ENCODE assay signal across 27 mouse cellular contexts in genomic region chr3:109164088-109164487, GRCm38 (mm10). TPM values are rescaled to one million over a fixed set of nuclear protein-coding genes. Genes with fewer than 3 reads are reported as not detected.
DNase-seq lines count a peak whose midpoint lies in the region; ATAC-seq and TF ChIP-seq lines count a peak whose summit lies in the region.
"Had no signal": no experiment of that assay in that cellular context is flagged by ENCODE, and none has a peak within 500 bp of the region (broad histone marks: within the 10 kb centered on the region; RNA-seq: fewer than 3 reads in every experiment).

No protein-coding gene starts in this region.

- no peak overlapping the region for H3K27ac ChIP-seq in hindbrain, embryonic 16.5 days (ENCODE audit: low read depth, low read length)
- no peak overlapping the region for H3K27ac ChIP-seq in hindbrain, embryonic 12.5 days
- H3K27ac ChIP-seq: embryonic facial prominence, embryonic 12.5 days; embryonic facial prominence, embryonic 15.5 days; forebrain, embryonic 12.5 days; forebrain, embryonic 15.5 days; heart, embryonic 13.5 days; hindbrain, embryonic 13.5 days; hindbrain, postnatal 0 days had no signal

- H3K36me3 ChIP-seq in hindbrain, embryonic 16.5 days (ENCODE audit: control insufficient read depth, insufficient read depth, low read length): no peaks in the 10 kb centered on the region
- peaks cover 15% of the 10 kb centered on the region for H3K36me3 ChIP-seq in hindbrain, embryonic 12.5 days
- peaks cover 87% of the 10 kb centered on the region for H3K36me3 ChIP-seq in C2C12 (ENCODE audit: control insufficient read depth, insufficient read depth)
- peaks cover 42% of the 10 kb centered on the region for H3K36me3 ChIP-seq in myocyte (ENCODE audit: control insufficient read depth, insufficient read depth)
- H3K36me3 ChIP-seq: forebrain, embryonic 15.5 days; G1E; hindbrain, embryonic 13.5 days had no signal

- 61% methylated on average over 2 of the region's 2 CpGs for WGBS in hindbrain, embryonic 16.5 days
- 86% methylated on average over 2 of the region's 2 CpGs for WGBS in hindbrain, embryonic 12.5 days

- H3ac ChIP-seq in C2C12 (ENCODE audit: control insufficient read depth, insufficient read length, low read depth): peak overlapping the region; percentile 32
- H3ac ChIP-seq in myocyte (ENCODE audit: control insufficient read depth, insufficient read length): no peak overlapping the region

- H3K27me3 ChIP-seq in hindbrain, embryonic 16.5 days (replicated peaks; ENCODE audit: control insufficient read depth, insufficient read depth, low read length): no peaks in the 10 kb centered on the region
- no peaks in the 10 kb centered on the region for H3K27me3 ChIP-seq in hindbrain, embryonic 12.5 days
- no peaks in the 10 kb centered on the region for H3K27me3 ChIP-seq in C2C12 (ENCODE audit: control insufficient read depth, insufficient read depth, insufficient read length)
- no peaks in the 10 kb centered on the region for H3K27me3 ChIP-seq in myocyte (ENCODE audit: control insufficient read depth, insufficient read depth, insufficient read length)
- H3K27me3 ChIP-seq: CH12.LX; embryonic facial prominence, embryonic 12.5 days; embryonic facial prominence, embryonic 15.5 days; forebrain, embryonic 12.5 days; forebrain, embryonic 15.5 days; heart, embryonic 13.5 days; hindbrain, embryonic 13.5 days had no signal

- peak; percentile 45 for DNase-seq in 3T3-L1 (ENCODE audit: low read depth, low spot score)
- no peak for DNase-seq in layer of hippocampus, adult 9-10 months (ENCODE audit: low spot score)
- DNase-seq: adrenal gland, adult 2 months; adrenal gland, postnatal 14 days; cerebellum, adult 11 months; cerebellum, adult 2 months; cerebellum, adult 9-11 months; cerebellum, postnatal 25 days; gastrocnemius, postnatal 10 days; gastrocnemius, postnatal 36 days; heart, postnatal 14 days had no signal

- no peaks in the 10 kb centered on the region for H3K9me3 ChIP-seq in hindbrain, embryonic 16.5 days (ENCODE audit: control insufficient read depth, low read length)
- H3K9me3 ChIP-seq in hindbrain, embryonic 12.5 days (replicated peaks): no peaks in the 10 kb centered on the region
- H3K9me3 ChIP-seq: embryonic facial prominence, embryonic 12.5 days; embryonic facial prominence, embryonic 15.5 days; forebrain, embryonic 12.5 days; forebrain, embryonic 15.5 days; heart, embryonic 13.5 days; hindbrain, embryonic 13.5 days had no signal

- no peak overlapping the region for H3K4me2 ChIP-seq in hindbrain, embryonic 16.5 days (ENCODE audit: low read length)
- H3K4me2 ChIP-seq in hindbrain, embryonic 12.5 days (replicated peaks): no peak overlapping the region
- peak overlapping the region; percentile 90 for H3K4me2 ChIP-seq in myocyte (ENCODE audit: low read depth)
- H3K4me2 ChIP-seq: embryonic facial prominence, embryonic 12.5 days; embryonic facial prominence, embryonic 15.5 days; forebrain, embryonic 12.5 days; forebrain, embryonic 15.5 days; heart, embryonic 13.5 days; hindbrain, embryonic 13.5 days had no signal

- ATAC-seq in hindbrain, embryonic 16.5 days: peak; percentile 52; the same call in 1 of the 2 replicates
- ATAC-seq in hindbrain, embryonic 12.5 days (ENCODE audit: low FRiP score): no peak
- ATAC-seq: forebrain, embryonic 15.5 days; hindbrain, postnatal 0 days; inflammation-experienced regulatory T-cells, adult 6 months; intestine, embryonic 16.5 days had no signal

- no peak overlapping the region for H3K4me3 ChIP-seq in hindbrain, embryonic 16.5 days (ENCODE audit: low read length)
- no peak overlapping the region for H3K4me3 ChIP-seq in hindbrain, embryonic 12.5 days
- H3K4me3 ChIP-seq in C2C12 (ENCODE audit: insufficient read depth, poor library complexity, severe bottlenecking) (no peak overlapping the region), myocyte (no peak overlapping the region)
- H3K4me3 ChIP-seq: embryonic facial prominence, embryonic 12.5 days; embryonic facial prominence, embryonic 15.5 days; erythroblast, embryonic 14.5 days; forebrain, embryonic 12.5 days; forebrain, embryonic 15.5 days; heart, embryonic 13.5 days; hindbrain, embryonic 13.5 days had no signal

- H3K79me3 ChIP-seq in C2C12 (ENCODE audit: low read depth): peaks cover 5% of the 10 kb centered on the region

- H3K79me2 ChIP-seq in C2C12 (ENCODE audit: control insufficient read depth, insufficient read depth) (peaks cover 14% of the 10 kb centered on the region), myocyte (ENCODE audit: control insufficient read depth, insufficient read depth) (no peaks in the 10 kb centered on the region)

- H3K9ac ChIP-seq in hindbrain, embryonic 16.5 days (ENCODE audit: low read depth, low read length): no peak overlapping the region
- H3K9ac ChIP-seq in hindbrain, embryonic 12.5 days: no peak overlapping the region
- H3K9ac ChIP-seq: embryonic facial prominence, embryonic 12.5 days; embryonic facial prominence, embryonic 15.5 days; forebrain, embryonic 12.5 days; forebrain, embryonic 15.5 days; heart, embryonic 13.5 days; hindbrain, embryonic 13.5 days had no signal

- H3K4me1 ChIP-seq in hindbrain, embryonic 16.5 days (ENCODE audit: control insufficient read depth, insufficient read depth, low read depth, low read length): no peaks in the 10 kb centered on the region
- no peaks in the 10 kb centered on the region for H3K4me1 ChIP-seq in hindbrain, embryonic 12.5 days
- H3K4me1 ChIP-seq: embryonic facial prominence, embryonic 12.5 days; embryonic facial prominence, embryonic 15.5 days; forebrain, embryonic 12.5 days; forebrain, embryonic 15.5 days; hindbrain, embryonic 13.5 days had no signal

- no peak for TF ChIP-seq POLR2A in myocyte (IDR thresholded peaks at IDR 0.05; ENCODE audit: insufficient read length, low read depth)

- no peak for TF ChIP-seq CTCF in C2C12 (IDR thresholded peaks at IDR 0.05; ENCODE audit: control insufficient read depth, insufficient read depth, insufficient read length)

TF ChIP-seq in C2C12, 6 proteins besides CTCF, POLR2A, EP300 and RAD21:
- no peak for TF ChIP-seq MAX (IDR thresholded peaks at IDR 0.05)
- no peak for TF ChIP-seq FOSL1 (IDR thresholded peaks at IDR 0.05; ENCODE audit: insufficient read depth, low read length, poor library complexity, severe bottlenecking)
- no peak for TF ChIP-seq CEBPB (IDR thresholded peaks at IDR 0.05; ENCODE audit: low read depth)
- no peak for TF ChIP-seq MYOG (IDR thresholded peaks at IDR 0.05; ENCODE audit: control insufficient read depth, extremely low read depth, insufficient read length)
- TF ChIP-seq MYOD1 (IDR thresholded peaks at IDR 0.05; ENCODE audit: control insufficient read depth, insufficient read length, low read depth): no peak
TF ChIP-seq in C2C12: peak in this region for 0.

TF ChIP-seq in myocyte, 11 proteins besides CTCF, POLR2A, EP300 and RAD21:
- no peak for TF ChIP-seq MYOG (IDR thresholded peaks at IDR 0.05; ENCODE audit: control insufficient read depth in 1 of 3, insufficient read depth in 1 of 3, insufficient read length in 2 of 3, low read depth in 2 of 3)
- TF ChIP-seq TCF12 (IDR thresholded peaks at IDR 0.05; ENCODE audit: insufficient read depth, poor library complexity, severe bottlenecking): no peak
- TF ChIP-seq TCF3 (IDR thresholded peaks at IDR 0.05; ENCODE audit: insufficient read length, low read depth): no peak
- TF ChIP-seq POLR2AphosphoS2 (IDR thresholded peaks at IDR 0.05; ENCODE audit: insufficient read length, low read depth): no peak
- TF ChIP-seq REST (IDR thresholded peaks at IDR 0.05; ENCODE audit: insufficient read depth, insufficient read length): no peak
- TF ChIP-seq SRF (IDR thresholded peaks at IDR 0.05; ENCODE audit: control insufficient read depth, insufficient read length, low read depth): no peak
- TF ChIP-seq MAX (IDR thresholded peaks at IDR 0.05; ENCODE audit: low read depth): no peak
- no peak for TF ChIP-seq MYOD1 (IDR thresholded peaks at IDR 0.05; ENCODE audit: control insufficient read depth in 1 of 3, insufficient read length in 2 of 3, low read depth in 2 of 3)
- no peak for TF ChIP-seq CEBPB (IDR thresholded peaks at IDR 0.05; ENCODE audit: insufficient read depth, poor library complexity, severe bottlenecking)
- TF ChIP-seq E2F4 (IDR thresholded peaks at IDR 0.05; ENCODE audit: insufficient read depth): no peak
- no peak for TF ChIP-seq USF1 (IDR thresholded peaks at IDR 0.05; ENCODE audit: low read depth)
TF ChIP-seq in myocyte: peak in this region for 0.

RNA-seq across cellular contexts. Expression of gene Slc25a24, which starts 41.1 kb away (rescaled TPM):
- 3.6 and 5.7 TPM in 2 replicates for polyA plus RNA-seq in hindbrain, embryonic 16.5 days (2015; fragmentation: Nextera tagmentation; extraction: Ambion mirVana)
- polyA plus RNA-seq in hindbrain, embryonic 12.5 days (2016; fragmentation: Nextera tagmentation; extraction: Ambion mirVana): 30.0 and 35.3 TPM in 2 replicates
- 32.6 TPM for polyA plus RNA-seq in C2C12 (2012; fragmentation: generic; extraction: Trizol)
- polyA plus RNA-seq in myocyte (2012; fragmentation: generic; extraction: Trizol): 13.9 TPM
- polyA plus RNA-seq: G1E had no signal
